Mouse (Mus musculus) urinary bladder, postnatal 10 days (tissue): ENCODE measurements around the gene Vps9d1.
"Not testable (repeated sequence)": the region's sequence is repeated elsewhere in the genome, so short reads cannot be mapped to it uniquely, and the experiment has no call there.

Experiments used
- DNase-seq: peaks from one replicate; pipeline ENCODE4 v3.0.0; 2022; ENCODE audit warnings: low spot score

Gene Vps9d1

GRCm38 (mm10) chr8:123253451-123254098 is 573 bp downstream of the Vps9d1 start:
- no peak for DNase-seq

GRCm38 (mm10) chr8:123252925-123253324 is 1.2 kb downstream of the Vps9d1 start:
- no peak for DNase-seq

GRCm38 (mm10) chr8:123250940-123251339 is 3.2 kb downstream of the Vps9d1 start:
- no peak for DNase-seq

- DNase-seq, result no peak
Observed at GRCm38 (mm10) chr8:123248596-123248995, 5.6 kb downstream of the Vps9d1 start.

- no peak for DNase-seq
Observed at GRCm38 (mm10) chr8:123247748-123248147, 6.4 kb downstream of the Vps9d1 start.

- no peak for DNase-seq
Observed at GRCm38 (mm10) chr8:123245543-123245942, 8.6 kb downstream of the Vps9d1 start.

GRCm38 (mm10) chr8:123244382-123244781 is 9.8 kb downstream of the Vps9d1 start:
- DNase-seq, result no peak

GRCm38 (mm10) chr8:123243053-123243452 is 11.1 kb downstream of the Vps9d1 start:
- no peak for DNase-seq

- no peak for DNase-seq
Observed at GRCm38 (mm10) chr8:123242107-123242923, 11.8 kb downstream of the Vps9d1 start.

GRCm38 (mm10) chr8:123239398-123239797 is 14.8 kb downstream of the Vps9d1 start:
- no peak for DNase-seq

- DNase-seq, result peak; percentile 45
Observed at GRCm38 (mm10) chr8:123235520-123236497, 18.3 kb downstream of the Vps9d1 start, which contains the start of gene Spata2l. Gene Spata2l (minus strand): TSS chr8:123236233.

GRCm38 (mm10) chr8:123234918-123235519 is 19.1 kb downstream of the Vps9d1 start:
- DNase-seq, result no peak

- DNase-seq, result no peak
Observed at GRCm38 (mm10) chr8:123233760-123234159, 20.4 kb downstream of the Vps9d1 start.

GRCm38 (mm10) chr8:123233300-123233699 is 20.8 kb downstream of the Vps9d1 start:
- no peak for DNase-seq

- DNase-seq, result no peak
Observed at GRCm38 (mm10) chr8:123232553-123232952, 21.6 kb downstream of the Vps9d1 start.

GRCm38 (mm10) chr8:123231742-123232141 is 22.4 kb downstream of the Vps9d1 start:
- no peak for DNase-seq

GRCm38 (mm10) chr8:123230326-123230725 is 23.8 kb downstream of the Vps9d1 start:
- not testable (repeated sequence) for DNase-seq

GRCm38 (mm10) chr8:123228416-123228815 is 25.7 kb downstream of the Vps9d1 start:
- no peak for DNase-seq

GRCm38 (mm10) chr8:123224278-123225266 is 29.6 kb downstream of the Vps9d1 start, which contains the start of gene Cdk10:
Gene Cdk10 (plus strand): TSS chr8:123224842.
- DNase-seq, result peak; percentile 79

GRCm38 (mm10) chr8:123220917-123221316 is 33.2 kb downstream of the Vps9d1 start:
- DNase-seq, result no peak
